Mouse (Mus musculus) intestine, postnatal 0 days (tissue): ENCODE data around the gene Srms. TPM values are rescaled to one million over a fixed set of nuclear protein-coding genes. Genes with fewer than 3 reads are reported as not detected.

Experiments used
- ATAC-seq: fragments of 200-750 bp; cut with Nextera tagmentation; 2 replicates; pipeline ENCODE4 v1.8.0; 2017; ENCODE audit warnings: mild to moderate bottlenecking, moderate TSS enrichment, moderate library complexity
- H3K27ac ChIP-seq: fragments of 300-500 bp; sonication (generic); 2 replicates; pipeline ENCODE4 v1.5.1; 2014; ENCODE audit warnings: mild to moderate bottlenecking, low read depth, low read length, moderate library complexity
- H3K27me3 ChIP-seq: fragments of 300-500 bp; sonication (generic); replicated peaks from 2 replicates; pipeline ENCODE4 v1.6.1; 2014; ENCODE audit warnings: low read length, mixed read lengths; ENCODE audit not compliant: control insufficient read depth, insufficient read depth
- H3K36me3 ChIP-seq: fragments of 300-500 bp; sonication (generic); 2 replicates; pipeline ENCODE4 v1.6.1; 2014; ENCODE audit warnings: mild to moderate bottlenecking, moderate library complexity; ENCODE audit not compliant: control insufficient read depth, insufficient read depth
- H3K4me1 ChIP-seq: fragments of 300-500 bp; sonication (generic); replicated peaks from 2 replicates; pipeline ENCODE4 v1.6.1; 2014; ENCODE audit warnings: antibody characterized with exemption, low read length, mixed read lengths; ENCODE audit not compliant: control insufficient read depth, insufficient read depth
- H3K4me2 ChIP-seq: fragments of 300-500 bp; sonication (generic); replicated peaks from 2 replicates; pipeline ENCODE4 v1.6.1; 2014; ENCODE audit warnings: low read depth, mild to moderate bottlenecking, moderate library complexity
- H3K4me3 ChIP-seq: fragments of 300-500 bp; sonication (generic); 2 replicates; pipeline ENCODE4 v1.5.1; 2014; ENCODE audit warnings: low read depth, low read length
- H3K9ac ChIP-seq: fragments of 300-500 bp; sonication (generic); 2 replicates; pipeline ENCODE4 v1.6.1; 2014; ENCODE audit warnings: mild to moderate bottlenecking, low read depth, low read length
- H3K9me3 ChIP-seq: fragments of 300-500 bp; sonication (generic); 2 replicates; pipeline ENCODE4 v1.6.1; 2016; ENCODE audit warnings: mixed run types; ENCODE audit not compliant: control insufficient read depth
- CTCF ChIP-seq: sonication (generic); IDR thresholded peaks from 2 replicates; pipeline ENCODE4 v1.5.1; 2016; ENCODE audit warnings: low read depth, mild to moderate bottlenecking, control low read depth, antibody characterized with exemption, moderate library complexity
- WGBS: fragments of 180-500 bp; shearing (Covaris S2); extraction: QIAGEN DNeasy Blood & Tissue Kit; methylation state at CpG from one replicate; pipeline ENCODE4 v1.1.7; 2014; 5-methylcytosine and 5-hydroxymethylcytosine counted together
- polyA plus RNA-seq: library from polyadenylated mRNA; unstranded; fragments of >200 nt; fragmentation: Nextera tagmentation; extraction: Ambion mirVana; gene quantifications from 2 replicates; pipeline ENCODE4 v1.2.1, GENCODE M21; 2015

The Srms gene
- polyA plus RNA-seq, 1 experiment from 2014 or later: 0.17 TPM

GRCm38 (mm10) chr2:181156248-181157121 is 56.5 kb downstream of the Srms start, which contains the start of gene Eef1a2:
Gene Eef1a2, minus strand, starts transcription at chr2:181157014.
- Histone ChIP-seq H3K9me3 (no peaks in the 10 kb centered on the region), H3K27ac (no peak within 1 kb of the TSS), H3K4me1 (no peaks in the 10 kb centered on the region), H3K4me3 (no peak within 1 kb of the TSS), H3K9ac (no peak within 1 kb of the TSS), H3K4me2 (no peak within 1 kb of the TSS), H3K27me3 (peaks cover 21% of the 10 kb centered on the region), H3K36me3 (no peaks in the 10 kb centered on the region)
- ATAC-seq: no peak
- no peak for TF ChIP-seq CTCF
- 4% methylated on average over 55 of the region's 55 CpGs for WGBS

- H3K4me2 ChIP-seq: no peak overlapping the region
- no peaks in the 10 kb centered on the region for H3K9me3 ChIP-seq
- H3K4me3 ChIP-seq: no peak overlapping the region
- 64% methylated on average over 4 of the region's 4 CpGs for WGBS
- TF ChIP-seq CTCF: no peak
- no peak overlapping the region for H3K27ac ChIP-seq
- H3K27me3 ChIP-seq: peaks cover 21% of the 10 kb centered on the region
- H3K4me1 ChIP-seq: no peaks in the 10 kb centered on the region
- no peaks in the 10 kb centered on the region for H3K36me3 ChIP-seq
- ATAC-seq: no peak
- no peak overlapping the region for H3K9ac ChIP-seq
These were observed 57.2 kb downstream of the Srms start for GRCm38 (mm10) chr2:181155801-181156200.

Other genes starting within 250 kb of the Srms start
- gene Arfgap1, start 246.0 kb downstream of the Srms start, polyA plus RNA-seq: 44.0 and 51.9 TPM in 2 replicates
- 0.43 and 0.80 TPM in 2 replicates for gene Col20a1, start 226.7 kb downstream of the Srms start, polyA plus RNA-seq
- gene Chrna4, start 169.6 kb downstream of the Srms start, polyA plus RNA-seq: 0.30 and 0.33 TPM in 2 replicates
- 0.51 and 0.72 TPM in 2 replicates for gene Kcnq2, start 77.9 kb downstream of the Srms start, polyA plus RNA-seq
- gene Eef1a2, start 56.2 kb downstream of the Srms start, polyA plus RNA-seq: 0.38 and 0.58 TPM in 2 replicates
- 197 TPM in 2 replicates for gene Ppdpf, start 25.9 kb downstream of the Srms start, polyA plus RNA-seq
- 1.9 and 2.4 TPM in 2 replicates for gene Ptk6, start 10.4 kb downstream of the Srms start, polyA plus RNA-seq
- gene Fndc11, start 6.8 kb upstream of the Srms start, polyA plus RNA-seq: 0.13 TPM in 1 of 2 replicates, not detected in the other
- gene Helz2, start 28.8 kb upstream of the Srms start, polyA plus RNA-seq: 5.7 and 6.9 TPM in 2 replicates
- 5.4 and 5.8 TPM in 2 replicates for gene Gmeb2, start 74.8 kb upstream of the Srms start, polyA plus RNA-seq
- 28.9 and 32.3 TPM in 2 replicates for gene Stmn3, start 101.3 kb upstream of the Srms start, polyA plus RNA-seq
- gene Rtel1, start 106.6 kb upstream of the Srms start, polyA plus RNA-seq: 10.0 and 10.5 TPM in 2 replicates
- 23.8 and 25.7 TPM in 2 replicates for gene Zgpat, start 151.7 kb upstream of the Srms start, polyA plus RNA-seq
- gene Arfrp1, start 152.2 kb upstream of the Srms start, polyA plus RNA-seq: 32.1 TPM in 2 replicates
- 6.7 and 8.6 TPM in 2 replicates for gene Lime1, start 166.9 kb upstream of the Srms start, polyA plus RNA-seq
- gene Zbtb46, start 246.2 kb upstream of the Srms start, polyA plus RNA-seq: 2.1 and 2.3 TPM in 2 replicates